Mouse (Mus musculus): Measurements from ENCODE around the gene Hoxb9. TPM values are rescaled to one million over a fixed set of nuclear protein-coding genes. Genes with fewer than 3 reads are reported as not detected.

The Hoxb9 gene
- under 1 TPM in 3 of 4 experiments, not detected in 1; 0.12 to 0.24 (median 0.19) TPM for total RNA-seq (2022)

DNA sequence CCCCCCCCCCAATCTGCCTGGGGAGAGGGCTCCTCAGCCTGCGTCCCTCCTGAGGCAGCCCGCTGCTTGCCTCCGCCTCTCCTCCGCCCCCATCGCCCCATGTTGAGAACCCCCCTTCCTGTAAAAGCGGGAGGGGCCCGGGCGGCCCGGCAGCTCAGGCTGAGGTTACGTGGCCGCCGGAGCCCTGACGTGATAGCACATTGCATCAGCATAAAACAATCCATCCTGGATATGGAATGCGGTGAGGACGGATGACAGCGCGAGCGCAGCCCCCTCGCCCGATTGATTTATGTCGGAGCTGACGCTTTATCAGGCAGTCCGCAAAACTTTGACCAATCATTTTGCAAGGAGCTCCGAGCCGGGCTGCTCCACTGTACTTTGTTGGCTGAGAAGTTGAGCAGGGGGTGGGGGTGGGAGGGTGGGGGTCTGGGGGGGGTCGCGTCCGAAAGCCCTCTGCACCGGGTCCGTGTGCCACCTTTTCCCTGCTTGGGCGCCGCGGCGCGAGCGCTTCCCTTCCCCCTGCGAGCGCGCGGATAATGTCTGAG lies at the start of gene Hoxb9:
Gene Hoxb9 (plus strand): TSS at position 462 of the 545 bp plus-strand sequence.
- DNase-seq (ENCODE audit: low spot score in 2 of 2): no peak

GRCm38 (mm10) chr11:96223813-96224212 lies 47.4 kb upstream of the Hoxb9 start:
- DNase-seq (ENCODE audit: low spot score in 2 of 2): no peak

- no peak for DNase-seq (ENCODE audit: low spot score in 2 of 2)
Measured at GRCm38 (mm10) chr11:96227676-96228075, 43.6 kb upstream of the Hoxb9 start.

DNA sequence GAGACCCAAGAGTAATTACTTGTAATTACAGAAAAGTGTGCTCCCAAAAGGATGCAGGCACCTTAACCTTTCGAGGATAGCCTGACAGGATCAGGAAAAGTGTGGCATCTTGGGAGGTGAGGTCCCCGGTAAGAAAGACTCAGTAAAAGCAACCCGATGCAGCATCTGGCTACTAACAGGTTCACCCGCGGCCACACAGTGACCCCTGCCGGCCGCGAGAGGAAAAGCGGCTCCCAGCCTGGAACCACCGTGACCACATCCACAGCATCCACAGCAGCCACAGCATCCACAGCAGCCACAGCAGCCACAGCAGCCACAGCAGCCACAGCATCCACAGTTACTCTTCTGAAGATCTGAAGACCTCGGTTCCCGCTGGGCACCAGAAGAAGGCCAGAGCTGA lies 36.4 kb upstream of the Hoxb9 start:
- no peak for DNase-seq (ENCODE audit: low spot score in 2 of 2)

GRCm38 (mm10) chr11:96240211-96240610 lies 31.0 kb upstream of the Hoxb9 start:
- no peak for DNase-seq (ENCODE audit: low spot score in 2 of 2)

- no peak for DNase-seq (ENCODE audit: low spot score in 2 of 2)
Measured at GRCm38 (mm10) chr11:96250901-96251300, 20.4 kb upstream of the Hoxb9 start.

DNA sequence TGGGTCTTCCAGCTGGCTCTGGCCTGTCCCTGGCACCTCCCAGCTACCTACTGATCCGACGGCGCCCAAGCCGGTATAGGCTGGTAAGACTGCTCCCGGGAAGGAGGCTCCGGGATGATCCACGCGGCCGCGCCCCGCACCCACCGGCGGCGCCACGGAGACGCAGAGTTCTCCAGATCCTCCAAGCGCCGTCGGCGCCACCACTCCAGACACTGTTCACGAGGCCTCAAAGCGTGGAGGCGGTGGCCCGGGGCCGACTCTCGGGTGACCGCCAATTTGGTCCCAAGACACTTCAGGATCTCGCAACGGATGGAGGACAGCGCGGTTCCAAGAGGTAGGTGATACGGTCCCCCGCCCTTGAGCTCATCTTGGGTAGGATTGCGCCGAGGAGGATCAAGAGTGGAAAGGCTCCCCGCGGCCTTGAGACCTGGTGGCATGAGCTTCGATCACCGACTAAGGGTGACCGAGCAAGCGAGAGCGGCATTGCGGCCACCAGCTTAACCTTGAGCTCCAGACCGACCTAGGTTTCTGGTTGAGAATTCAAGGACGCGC lies 19.7 kb upstream of the Hoxb9 start:
- no peak for DNase-seq (ENCODE audit: low spot score in 2 of 2)

DNA sequence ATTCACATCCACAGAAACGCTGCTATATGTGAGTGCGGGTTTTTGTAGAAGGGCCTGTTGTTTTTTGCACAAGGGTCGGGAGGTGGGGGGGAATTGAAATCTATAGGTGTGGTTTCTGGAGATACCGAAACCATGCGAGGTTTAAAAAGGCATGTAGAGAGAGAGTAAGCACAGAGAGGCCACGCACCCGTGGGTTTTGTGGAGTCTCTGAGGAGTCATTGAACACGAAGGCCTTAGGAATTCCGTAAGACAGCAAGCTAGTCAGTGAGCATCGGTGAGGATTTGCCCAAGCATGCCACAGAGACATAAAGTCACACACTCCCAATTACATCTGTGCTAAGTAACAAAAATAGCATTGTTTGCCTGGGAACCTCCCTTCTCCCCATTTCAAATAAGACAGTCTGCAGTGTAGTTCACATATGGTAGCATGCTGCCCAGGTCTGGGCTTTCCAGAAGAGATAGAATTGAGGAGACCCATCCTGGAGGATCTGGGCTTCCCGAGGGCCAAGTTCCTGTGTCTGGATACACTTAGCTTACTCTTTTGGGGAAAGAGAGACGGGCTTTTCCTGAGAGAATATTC lies 18.6 kb upstream of the Hoxb9 start:
- DNase-seq (ENCODE audit: low spot score in 2 of 2): no peak

DNA sequence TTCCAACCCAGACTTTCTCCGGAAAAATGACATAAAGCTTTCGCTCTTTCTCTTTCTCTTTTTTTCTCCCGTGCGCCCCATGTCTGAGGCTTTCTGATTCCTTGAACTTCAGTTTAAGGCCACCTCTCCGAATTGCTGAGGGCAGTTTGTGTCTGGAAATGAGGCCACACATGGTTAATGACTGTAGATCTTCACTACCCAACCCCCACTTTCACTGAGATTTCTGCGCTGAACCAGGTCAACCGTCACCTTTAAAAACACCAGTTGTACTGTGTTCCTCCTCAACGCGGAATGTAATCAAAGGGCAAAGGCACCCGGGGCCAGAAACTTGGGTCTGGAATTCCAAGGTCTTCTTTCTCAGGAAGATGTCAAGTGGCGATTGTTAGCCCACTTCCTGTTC lies 17.0 kb upstream of the Hoxb9 start:
- no peak for DNase-seq (ENCODE audit: low spot score in 2 of 2)

DNA sequence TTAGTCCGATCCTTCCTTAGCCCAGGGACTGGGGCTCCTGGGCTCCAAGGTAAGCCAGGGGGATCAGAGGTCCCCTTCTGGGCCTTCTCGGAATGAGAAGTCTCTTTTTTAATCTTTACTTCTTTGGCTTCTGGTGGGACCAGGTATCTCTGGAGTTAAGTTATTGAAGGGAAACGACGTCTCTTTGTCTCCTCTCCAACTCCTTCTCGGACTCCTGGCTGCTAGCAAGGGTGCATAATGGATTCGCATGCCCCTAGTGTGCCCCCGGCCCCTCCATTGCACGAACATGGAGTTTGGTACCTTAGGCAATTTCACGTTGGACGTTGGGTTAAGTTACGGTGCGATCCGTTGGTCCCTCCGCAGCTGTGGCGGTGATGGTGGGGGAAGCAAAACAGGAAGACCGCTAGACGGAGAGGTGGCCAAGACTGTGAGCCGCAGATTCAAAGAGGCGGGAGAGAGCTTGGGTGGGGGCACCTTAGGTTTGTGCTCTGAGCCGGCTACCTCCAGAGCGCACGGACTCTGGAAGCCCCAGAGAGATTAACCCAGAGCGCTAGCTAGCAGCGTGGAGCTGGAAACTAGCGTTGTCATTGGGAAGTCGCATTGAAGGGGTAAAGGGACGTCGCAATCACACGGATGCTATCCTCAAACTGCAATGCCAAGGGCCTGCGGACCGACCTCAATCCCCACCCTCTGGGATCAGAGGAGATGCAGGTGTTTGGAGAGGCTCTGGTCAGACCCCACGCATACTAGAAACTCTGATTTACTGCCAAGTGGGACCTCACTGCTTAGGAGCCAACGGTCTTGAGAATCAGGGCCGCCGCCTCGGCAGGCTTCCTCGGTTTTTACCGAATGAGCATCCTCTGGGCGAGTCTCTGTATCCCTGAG lies 15.9 kb upstream of the Hoxb9 start:
- DNase-seq (ENCODE audit: low spot score in 2 of 2): no peak

- DNase-seq (ENCODE audit: low spot score in 2 of 2): no peak
Measured at GRCm38 (mm10) chr11:96255996-96256445, 15.2 kb upstream of the Hoxb9 start.

- no peak for DNase-seq (ENCODE audit: low spot score in 2 of 2)
Measured at GRCm38 (mm10) chr11:96257141-96257540, 14.1 kb upstream of the Hoxb9 start.

GRCm38 (mm10) chr11:96259038-96259437 lies 12.2 kb upstream of the Hoxb9 start:
- no peak for DNase-seq (ENCODE audit: low spot score in 2 of 2)

DNA sequence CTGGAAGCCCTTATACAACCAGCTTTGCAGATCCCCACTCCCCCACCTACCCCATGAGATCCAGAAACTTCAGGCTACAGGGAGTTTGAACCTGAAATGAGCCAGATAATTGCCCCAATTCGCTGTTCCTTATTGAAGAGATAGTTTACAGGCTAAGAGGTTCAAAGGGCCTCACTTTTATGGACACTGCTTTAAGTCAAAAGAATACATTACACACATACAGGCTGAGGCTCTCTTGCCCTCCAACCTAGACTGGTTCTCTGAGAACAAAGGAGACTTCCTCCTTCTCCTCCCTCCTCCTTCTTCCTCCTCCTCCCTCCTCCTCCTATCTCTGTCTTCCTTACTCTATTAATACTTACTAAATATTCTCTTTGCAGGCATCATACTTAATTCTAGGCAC lies 11.7 kb upstream of the Hoxb9 start:
- no peak for DNase-seq (ENCODE audit: low spot score in 2 of 2)

DNA sequence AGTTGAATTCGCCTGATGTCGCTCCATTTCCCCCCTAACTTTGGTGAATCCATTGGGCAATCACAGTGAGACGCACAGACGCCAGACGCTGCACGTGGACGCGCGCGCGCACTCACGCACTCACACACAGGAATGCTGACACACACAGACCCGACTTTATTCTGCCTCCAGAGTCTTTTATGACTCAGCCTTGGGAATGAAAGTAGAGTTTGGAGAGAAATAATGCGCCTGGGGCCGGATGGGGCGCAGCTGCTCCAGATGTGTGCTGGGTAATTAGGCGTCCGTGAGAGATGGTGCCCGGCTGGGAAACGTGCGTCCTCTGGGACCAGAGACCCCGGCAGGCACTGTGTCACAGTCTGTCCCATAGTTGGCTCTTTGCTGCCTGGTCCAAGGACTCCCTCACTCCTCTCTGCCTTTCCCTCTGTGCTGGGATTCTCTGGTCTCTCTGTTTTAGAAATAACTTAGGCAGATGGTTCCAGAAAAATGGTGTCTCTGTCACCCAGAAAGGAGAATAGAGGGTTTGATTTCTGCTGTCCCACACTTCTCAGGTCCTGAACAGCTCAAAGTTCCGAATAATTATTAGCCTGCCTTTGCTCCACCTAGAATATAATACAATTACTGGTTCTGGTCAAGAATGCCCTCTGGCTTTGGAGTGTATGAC lies 10.8 kb upstream of the Hoxb9 start:
- DNase-seq (ENCODE audit: low spot score in 2 of 2): no peak

DNA sequence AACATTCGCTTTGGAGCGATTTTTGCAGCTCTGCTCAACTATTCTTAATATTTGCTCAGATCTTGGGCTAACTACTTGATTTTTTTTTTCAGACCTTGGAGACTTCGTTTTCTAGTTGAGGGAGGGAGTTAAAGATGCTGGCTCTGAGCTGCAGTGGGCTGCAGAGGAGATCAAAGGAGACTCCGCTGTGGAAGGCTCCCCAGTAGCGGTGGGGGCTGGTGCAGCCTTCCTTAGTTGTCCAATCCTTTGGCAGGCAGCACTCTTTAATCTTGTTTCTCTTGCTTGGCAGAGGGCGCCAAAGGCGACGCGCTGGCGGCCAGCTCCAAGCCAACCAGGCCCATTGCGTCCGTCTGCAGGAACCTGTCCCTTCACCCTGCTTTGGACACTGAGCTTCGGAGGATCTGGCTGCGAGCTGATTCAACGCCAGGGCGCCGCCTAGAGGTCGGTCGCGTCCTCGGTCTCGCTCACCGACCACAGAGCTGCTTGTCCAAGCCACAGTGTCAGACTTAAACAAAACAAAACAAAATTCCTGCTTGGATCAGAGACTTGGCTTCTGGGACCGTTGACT lies 9.8 kb upstream of the Hoxb9 start:
- no peak for DNase-seq (ENCODE audit: low spot score in 2 of 2)

DNA sequence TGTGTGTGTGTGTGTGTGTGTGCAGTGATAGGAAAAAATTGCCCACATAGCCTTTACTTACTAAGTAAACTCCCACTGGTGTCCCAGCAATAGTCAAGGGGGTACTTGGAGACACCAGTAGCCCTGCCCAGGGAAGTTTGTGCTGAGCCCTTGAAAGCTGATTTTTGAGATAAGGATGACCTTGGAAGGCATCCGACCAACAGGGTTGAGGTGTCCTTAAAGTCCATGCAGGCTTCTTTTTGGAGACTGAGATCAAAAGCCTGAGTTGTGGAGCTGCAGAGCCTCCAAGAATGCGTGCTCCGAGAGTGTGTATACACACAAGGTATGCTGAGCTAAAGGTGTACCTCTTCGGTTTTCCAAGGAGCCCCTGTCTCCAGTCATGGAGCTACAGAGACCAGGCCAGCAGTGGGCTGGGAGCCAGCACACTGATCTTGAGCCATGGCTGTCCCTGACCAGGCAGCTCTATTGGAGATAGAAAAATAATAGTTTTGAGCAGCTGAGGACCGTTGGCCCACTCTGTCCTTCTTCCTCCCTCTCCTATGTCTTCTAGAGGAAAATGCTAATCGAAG lies 8.9 kb upstream of the Hoxb9 start:
- DNase-seq (ENCODE audit: low spot score in 2 of 2): no peak

GRCm38 (mm10) chr11:96263636-96264389 lies 7.4 kb upstream of the Hoxb9 start:
- no peak for DNase-seq (ENCODE audit: low spot score in 2 of 2)

GRCm38 (mm10) chr11:96264390-96265020 lies 6.8 kb upstream of the Hoxb9 start:
- DNase-seq (ENCODE audit: low spot score in 2 of 2): no peak

- DNase-seq (ENCODE audit: low spot score in 2 of 2): no peak
Measured at GRCm38 (mm10) chr11:96265954-96266353, 5.3 kb upstream of the Hoxb9 start.
